Mouse (Mus musculus): ENCODE measurements around the gene Etnk1.
"Not testable (repeated sequence)": the region's sequence is repeated elsewhere in the genome, so short reads cannot be mapped to it uniquely, and the experiment has no call there.

Etnk1 gene

GRCm38 (mm10) chr6:143171781-143172465 is 4.9 kb downstream of the Etnk1 start:
- no peak for DNase-seq

GRCm38 (mm10) chr6:143172683-143173082 is 5.7 kb downstream of the Etnk1 start:
- DNase-seq: not testable (repeated sequence)

GRCm38 (mm10) chr6:143174226-143174625 is 7.2 kb downstream of the Etnk1 start:
- no peak for DNase-seq

- no peak for DNase-seq
Observed at GRCm38 (mm10) chr6:143174906-143175656, 8.1 kb downstream of the Etnk1 start.

GRCm38 (mm10) chr6:143176076-143176475 is 9.1 kb downstream of the Etnk1 start:
- DNase-seq: no peak

- no peak for DNase-seq
Observed at GRCm38 (mm10) chr6:143176591-143176990, 9.6 kb downstream of the Etnk1 start.

GRCm38 (mm10) chr6:143179181-143179580 is 12.2 kb downstream of the Etnk1 start:
- DNase-seq: no peak

- no peak for DNase-seq
Observed at GRCm38 (mm10) chr6:143179733-143180132, 12.7 kb downstream of the Etnk1 start.

GRCm38 (mm10) chr6:143180511-143180910 is 13.5 kb downstream of the Etnk1 start:
- DNase-seq: no peak

- no peak for DNase-seq
Observed at GRCm38 (mm10) chr6:143184099-143184498, 17.1 kb downstream of the Etnk1 start.

GRCm38 (mm10) chr6:143184745-143185144 is 17.7 kb downstream of the Etnk1 start:
- DNase-seq: no peak

- no peak for DNase-seq
Observed at GRCm38 (mm10) chr6:143190838-143191476, 23.9 kb downstream of the Etnk1 start.

GRCm38 (mm10) chr6:143191477-143192098 is 24.6 kb downstream of the Etnk1 start:
- DNase-seq: no peak

GRCm38 (mm10) chr6:143192709-143193108 is 25.7 kb downstream of the Etnk1 start:
- no peak for DNase-seq

GRCm38 (mm10) chr6:143193166-143193565 is 26.1 kb downstream of the Etnk1 start:
- no peak for DNase-seq

- no peak for DNase-seq
Observed at GRCm38 (mm10) chr6:143193641-143194040, 26.6 kb downstream of the Etnk1 start.

GRCm38 (mm10) chr6:143197053-143197452 is 30.0 kb downstream of the Etnk1 start:
- DNase-seq: no peak

- no peak for DNase-seq
Observed at GRCm38 (mm10) chr6:143198421-143198820, 31.4 kb downstream of the Etnk1 start.

- DNase-seq: no peak
Observed at GRCm38 (mm10) chr6:143203097-143203496, 36.1 kb downstream of the Etnk1 start.

- DNase-seq: no peak
Observed at GRCm38 (mm10) chr6:143208880-143209279, 41.9 kb downstream of the Etnk1 start.

GRCm38 (mm10) chr6:143212766-143213165 is 45.7 kb downstream of the Etnk1 start:
- no peak for DNase-seq

GRCm38 (mm10) chr6:143213461-143213860 is 46.4 kb downstream of the Etnk1 start:
- DNase-seq: no peak

- DNase-seq: no peak
Observed at GRCm38 (mm10) chr6:143216221-143216620, 49.2 kb downstream of the Etnk1 start.
